Mouse (Mus musculus) mouse embryonic stem cell (cell line): Measurements from ENCODE around the gene Pop5.

Experiments
- in situ Hi-C, 2 experiments: fragments of 300-500 bp; cut with MboI; formaldehyde crosslinking; loops; 1 replicate in 1 of 2; 3 replicates in 1 of 2; pipeline ENCODE4 v1.14.3; 2019 to 2020; ENCODE audit warnings: low sequenced_read_pairs in 2 of 2, low pct_unique_long_range_greater_than_20kb in 1 of 2, mixed read lengths in 1 of 2; ENCODE audit not compliant: unreplicated experiment in 1 of 2

The Pop5 gene

GRCm38 (mm10) chr5:115235786-115236263, at the start of gene Pop5:
Gene Pop5 (plus strand): TSS chr5:115235836.
- in situ Hi-C loops: loop anchor here (10.0 to 25.0 kb wide), 2 partner anchors 249 to 261 kb away; partner anchors contain the start of gene Hnf1a (in 1 of the 2)

- in situ Hi-C loops: no loop called here
Measured at GRCm38 (mm10) chr5:115186371-115187073, 49.1 kb upstream of the Pop5 start.

- in situ Hi-C loops: no loop called here
Measured at GRCm38 (mm10) chr5:115187188-115188131, 48.2 kb upstream of the Pop5 start.

GRCm38 (mm10) chr5:115188824-115189223, 46.8 kb upstream of the Pop5 start:
- in situ Hi-C loops: no loop called here

DNA sequence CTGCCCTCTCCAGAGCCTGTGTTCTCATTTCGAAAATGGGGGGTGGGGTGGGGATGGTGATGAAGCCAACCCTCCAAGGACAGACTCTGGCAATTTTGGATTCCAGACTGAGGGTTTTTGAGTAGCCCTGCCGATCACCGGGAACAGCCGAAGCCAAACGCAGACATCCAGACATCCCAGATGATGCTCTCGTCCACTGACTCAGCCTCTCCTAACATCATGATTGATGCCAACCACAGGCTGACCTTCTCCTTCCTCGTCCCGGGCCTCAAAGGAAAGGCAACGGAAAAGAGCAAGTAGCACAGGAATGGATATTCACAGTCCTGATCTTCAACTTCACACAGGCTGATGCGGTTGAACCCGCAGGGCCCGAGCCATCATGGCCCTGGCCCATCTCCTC, 45.6 kb upstream of the Pop5 start:
- in situ Hi-C loops: no loop called here

- in situ Hi-C loops: no loop called here
Measured at GRCm38 (mm10) chr5:115191880-115192827, 43.5 kb upstream of the Pop5 start.

DNA sequence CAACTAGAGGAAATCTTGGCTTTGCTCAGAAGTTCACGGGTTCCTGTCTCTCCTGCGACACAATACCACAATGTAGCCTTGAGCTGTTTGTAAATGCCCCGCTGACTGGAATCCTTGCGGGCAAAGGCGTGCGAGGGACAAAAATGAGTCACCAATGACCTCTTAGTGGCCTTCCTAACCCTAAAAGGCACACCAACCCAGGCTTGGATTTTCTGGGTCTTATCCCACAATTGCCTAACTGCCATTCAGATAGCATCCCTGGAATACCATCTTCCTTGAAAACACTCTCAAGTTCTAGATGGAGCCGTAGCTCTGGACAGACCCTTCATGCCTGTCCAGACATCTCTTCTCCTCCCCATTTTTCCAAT, 42.8 kb upstream of the Pop5 start:
- in situ Hi-C loops: no loop called here

GRCm38 (mm10) chr5:115193226-115193625, 42.4 kb upstream of the Pop5 start:
- in situ Hi-C loops: no loop called here

- in situ Hi-C loops: no loop called here
Measured at GRCm38 (mm10) chr5:115193669-115194625, 41.7 kb upstream of the Pop5 start, which contains the start of gene Cabp1. Gene Cabp1 (minus strand): TSS chr5:115194381.

DNA sequence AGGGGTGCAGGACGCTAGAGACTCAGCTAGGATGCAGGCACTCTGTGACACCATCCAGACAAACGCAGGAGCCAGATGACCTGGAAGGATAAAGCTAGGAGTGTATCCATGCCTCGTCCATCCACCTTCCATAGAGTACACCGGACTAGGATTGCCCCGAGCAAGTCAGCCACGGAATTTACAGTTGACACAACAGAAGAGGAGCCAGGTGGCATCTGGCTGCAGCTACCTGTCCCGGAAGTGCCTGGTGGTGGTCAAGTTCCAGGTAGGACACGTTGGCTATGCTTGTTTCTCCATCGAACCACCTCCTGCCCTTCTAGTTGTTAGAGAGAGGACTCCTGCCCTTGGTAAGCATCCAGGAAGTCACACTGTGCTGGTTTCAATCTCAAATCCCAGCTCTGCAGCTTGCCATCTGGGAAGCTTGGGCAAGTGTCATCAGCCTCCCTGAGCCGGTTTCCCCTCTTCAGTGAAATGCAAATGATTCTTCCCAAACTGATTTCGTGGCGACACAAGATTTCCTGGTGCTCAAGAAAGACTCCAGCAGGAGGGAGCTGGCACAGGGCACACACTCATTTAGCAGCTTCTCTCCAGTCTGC, 40.9 kb upstream of the Pop5 start:
- in situ Hi-C loops: no loop called here

DNA sequence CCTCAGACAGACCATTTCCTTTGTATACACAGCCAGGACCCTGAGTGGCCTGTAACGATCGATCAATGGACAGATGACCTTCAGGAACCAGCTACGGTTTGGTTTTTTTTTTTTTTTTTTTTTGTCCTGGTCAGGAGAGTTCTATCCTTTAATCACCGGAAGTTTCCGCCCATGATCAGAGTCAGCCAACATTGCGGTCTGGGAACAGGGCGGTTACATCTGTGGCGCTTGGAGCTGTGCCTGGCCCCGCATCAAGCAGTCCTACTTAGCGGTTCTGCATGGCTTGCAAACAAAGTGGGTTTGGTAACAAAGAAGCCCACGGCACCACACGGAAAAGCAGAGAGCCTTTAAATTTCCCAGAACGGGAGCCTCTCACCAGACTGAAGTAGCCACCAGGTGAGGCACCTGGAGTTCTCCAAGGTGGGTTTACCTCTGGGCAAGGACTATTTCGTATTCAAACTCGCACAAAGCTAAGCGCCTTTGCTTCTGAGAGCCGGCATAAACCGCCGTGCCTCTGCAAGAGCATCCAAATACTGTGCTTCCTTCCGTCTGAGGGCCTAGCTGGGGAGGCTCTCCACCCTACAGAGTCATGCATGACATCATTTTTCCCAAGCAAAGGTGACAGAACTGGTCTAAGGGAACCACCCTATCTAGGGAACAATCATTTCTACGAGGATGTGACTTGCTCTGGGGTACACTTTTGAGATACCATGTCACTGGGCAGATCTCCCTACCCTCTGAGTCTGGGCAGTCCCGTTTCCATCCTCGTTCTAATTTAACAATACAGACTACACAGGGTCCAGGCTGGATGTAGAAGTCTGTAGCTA, 31.7 kb upstream of the Pop5 start:
- in situ Hi-C loops: no loop called here

DNA sequence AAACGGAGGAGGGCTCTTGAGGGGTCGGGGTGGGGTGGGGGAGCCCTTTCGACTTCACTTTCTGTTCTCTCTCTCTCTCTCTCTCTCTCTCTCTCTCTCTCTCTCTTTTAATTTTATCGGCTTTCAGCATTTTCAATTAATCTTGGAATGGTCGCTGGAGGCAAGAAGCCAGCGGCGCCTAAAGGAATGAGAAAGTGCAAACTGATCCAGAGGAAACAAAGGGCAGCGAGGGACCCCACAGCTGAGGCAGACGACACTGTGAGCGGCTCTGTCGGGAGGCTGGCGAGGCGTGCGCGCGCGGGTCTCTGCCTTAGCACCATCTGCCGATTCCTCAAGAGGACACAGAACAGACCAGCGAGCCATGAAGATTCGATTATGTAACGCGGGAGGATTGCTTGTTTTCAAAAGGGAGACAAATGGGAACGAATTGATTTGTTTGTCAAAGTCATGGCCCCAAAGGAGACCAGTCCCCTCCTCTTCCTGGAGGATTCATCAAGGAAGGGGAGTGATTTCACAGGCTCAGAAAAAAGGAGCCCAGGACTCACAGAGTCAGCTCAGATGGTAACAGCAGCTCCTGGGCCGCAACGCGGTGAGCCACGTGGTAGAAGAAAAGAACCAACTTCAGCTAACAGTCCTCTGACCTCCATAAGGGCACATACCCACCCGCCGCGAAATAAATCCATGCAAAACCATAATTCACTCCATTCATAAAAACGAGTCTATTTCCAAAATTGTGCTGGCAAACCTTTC, 30.9 kb upstream of the Pop5 start:
- in situ Hi-C loops: no loop called here

- in situ Hi-C loops: no loop called here
Measured at GRCm38 (mm10) chr5:115207244-115207643, 28.4 kb upstream of the Pop5 start.

GRCm38 (mm10) chr5:115207892-115208291, 27.7 kb upstream of the Pop5 start:
- in situ Hi-C loops: no loop called here

DNA sequence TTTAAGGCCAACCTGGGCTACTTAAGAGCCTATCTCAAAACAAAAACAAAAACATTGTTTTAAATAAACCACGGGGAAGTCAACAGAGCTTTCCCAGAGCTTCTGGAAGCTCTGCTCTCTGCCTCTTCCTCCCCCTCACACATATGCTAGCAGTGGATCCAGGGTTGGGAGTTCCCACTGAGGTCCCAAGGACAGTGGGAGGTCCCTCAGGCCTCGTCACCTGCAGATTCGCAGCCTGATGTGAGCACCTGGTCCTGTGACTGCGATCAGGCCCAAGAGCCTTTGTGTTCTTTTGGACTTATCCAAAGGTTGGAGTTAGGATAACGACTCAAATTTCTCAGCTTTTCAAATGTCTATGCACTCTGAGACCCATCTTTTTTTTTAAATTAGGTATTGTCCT, 27.0 kb upstream of the Pop5 start:
- in situ Hi-C loops: no loop called here

DNA sequence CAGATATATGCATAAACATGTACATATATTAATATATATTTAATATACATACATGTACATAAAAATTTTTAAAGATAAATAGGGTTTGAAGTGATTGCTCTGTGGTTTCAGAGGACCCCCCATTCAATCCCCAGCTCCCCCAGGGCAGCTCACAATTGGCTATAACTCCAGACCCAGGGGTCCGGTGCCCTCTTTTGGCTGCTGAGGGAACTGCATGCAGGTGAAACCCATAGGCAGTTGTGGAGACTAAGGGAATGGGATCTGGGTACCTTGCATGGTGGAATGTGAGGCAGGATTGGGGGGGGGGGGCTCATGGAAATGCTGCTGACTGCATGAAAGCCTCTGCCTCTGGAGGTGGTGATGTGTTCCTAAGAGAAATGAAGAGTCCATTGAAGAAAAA, 25.3 kb upstream of the Pop5 start:
- in situ Hi-C loops: no loop called here
